Mouse (Mus musculus): ENCODE results near the gene Usp3. TPM values are rescaled to one million over a fixed set of nuclear protein-coding genes. Genes with fewer than 3 reads are reported as not detected.

Usp3 gene
- polyA plus RNA-seq, 1 experiment from 2014 or later = 13.4 TPM

DNA sequence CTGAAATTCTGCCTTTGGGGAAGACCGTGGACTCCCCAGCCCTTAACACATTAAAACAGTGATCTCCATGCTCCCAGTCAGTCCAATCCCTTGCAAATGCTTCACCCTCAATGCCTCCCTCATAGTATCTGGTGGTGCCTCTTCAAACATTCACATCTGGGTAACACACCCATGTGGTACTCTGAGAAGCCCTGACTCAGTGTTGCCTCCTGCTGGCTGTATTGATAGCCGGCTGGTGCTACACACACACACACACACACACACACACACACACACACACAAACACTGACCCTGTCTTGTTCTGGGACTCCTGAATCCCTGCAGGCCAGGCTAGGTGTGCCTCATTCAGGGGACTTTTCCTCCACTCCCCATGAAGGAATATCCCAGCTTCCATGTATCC, 24.9 kb upstream of the Usp3 start:
- Histone ChIP-seq H3K27ac (replicated peaks) (no peak overlapping the region), H3K27me3 (no peaks in the 10 kb centered on the region), H3K36me3 (replicated peaks) (no peaks in the 10 kb centered on the region), H3K4me2 (no peak overlapping the region), H3K4me1 (replicated peaks) (peaks cover 29% of the 10 kb centered on the region), H3K9ac (no peak overlapping the region), H3K9me3 (replicated peaks) (no peaks in the 10 kb centered on the region), H3K4me3 (replicated peaks) (no peak overlapping the region)
- ATAC-seq (ENCODE audit: insufficient read depth) = no peak
- WGBS (ENCODE audit: insufficient replicate concordance) = 83% methylated on average over 2 of the region's 2 CpGs

- no peaks in the 10 kb centered on the region for H3K9me3 ChIP-seq (replicated peaks)
- no peak for ATAC-seq (ENCODE audit: insufficient read depth)
- H3K9ac ChIP-seq = no peak overlapping the region
- H3K4me3 ChIP-seq (replicated peaks) = no peak overlapping the region
- no peaks in the 10 kb centered on the region for H3K36me3 ChIP-seq (replicated peaks)
- H3K27me3 ChIP-seq = no peaks in the 10 kb centered on the region
- peaks cover 29% of the 10 kb centered on the region for H3K4me1 ChIP-seq (replicated peaks)
- H3K4me2 ChIP-seq = no peak overlapping the region
- no peak overlapping the region for H3K27ac ChIP-seq (replicated peaks)
- 18% methylated on average over 4 of the region's 4 CpGs for WGBS (ENCODE audit: insufficient replicate concordance)
These were observed 23.9 kb upstream of the Usp3 start for GRCm38 (mm10) chr9:66616858-66617257.

DNA sequence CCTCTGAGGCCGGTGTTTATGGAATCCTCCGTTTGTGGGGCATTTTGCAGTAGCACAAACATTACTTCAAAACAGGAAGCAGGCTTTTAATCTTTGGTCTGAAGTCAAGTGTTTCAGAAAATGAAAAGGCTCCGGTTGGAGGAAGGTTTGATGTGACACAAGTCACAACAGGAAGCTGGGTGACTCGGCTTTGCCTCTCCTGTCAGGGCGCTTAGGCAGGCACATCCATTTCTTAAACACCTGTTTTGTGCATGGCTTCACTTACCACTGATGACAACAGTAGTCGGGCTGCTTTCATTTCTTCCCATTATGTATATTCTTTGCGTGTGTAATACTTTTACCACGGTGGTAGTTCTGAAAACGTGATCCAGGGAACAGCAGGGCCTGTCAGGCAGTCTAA, 22.2 kb upstream of the Usp3 start:
- ATAC-seq (ENCODE audit: insufficient read depth) = no peak
- no peaks in the 10 kb centered on the region for H3K27me3 ChIP-seq
- H3K27ac ChIP-seq (replicated peaks) = no peak overlapping the region
- no peak overlapping the region for H3K9ac ChIP-seq
- H3K4me2 ChIP-seq = no peak overlapping the region
- H3K9me3 ChIP-seq (replicated peaks) = no peaks in the 10 kb centered on the region
- WGBS (ENCODE audit: insufficient replicate concordance) = 35% methylated on average over 9 of the region's 9 CpGs
- H3K36me3 ChIP-seq (replicated peaks) = no peaks in the 10 kb centered on the region
- H3K4me1 ChIP-seq (replicated peaks) = peaks cover 17% of the 10 kb centered on the region
- no peak overlapping the region for H3K4me3 ChIP-seq (replicated peaks)

DNA sequence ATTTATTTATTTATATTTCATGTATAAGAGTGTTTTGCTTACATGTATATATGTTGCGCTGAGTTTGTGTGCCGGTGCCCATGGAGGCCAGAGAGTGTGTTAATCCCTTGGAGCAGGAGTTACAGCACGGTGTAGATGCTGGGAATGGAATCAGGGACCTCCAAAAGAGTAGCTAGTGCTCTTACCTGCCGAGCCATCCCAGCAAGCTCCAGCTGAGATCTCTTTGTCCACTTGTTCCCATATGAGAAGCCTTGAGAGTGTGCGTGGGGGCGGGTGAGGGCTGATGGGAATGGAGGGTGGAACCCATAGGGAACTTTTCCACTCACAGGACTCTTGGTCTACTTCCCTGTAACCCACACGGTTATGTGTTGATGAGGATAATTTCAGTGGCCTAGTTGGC, 21.6 kb upstream of the Usp3 start:
- Histone ChIP-seq H3K27ac (replicated peaks) (no peak overlapping the region), H3K4me1 (replicated peaks) (peaks cover 11% of the 10 kb centered on the region)

GRCm38 (mm10) chr9:66613667-66614066, 20.7 kb upstream of the Usp3 start:
- 69% methylated on average over 7 of the region's 7 CpGs for WGBS (ENCODE audit: insufficient replicate concordance)
- no peaks in the 10 kb centered on the region for H3K27me3 ChIP-seq
- H3K9ac ChIP-seq = no peak overlapping the region

More for the DNA sequence above, 21.6 kb upstream of the Usp3 start:
- Histone ChIP-seq H3K36me3 (replicated peaks) (no peaks in the 10 kb centered on the region), H3K9ac (no peak overlapping the region), H3K9me3 (replicated peaks) (no peaks in the 10 kb centered on the region), H3K4me2 (no peak overlapping the region), H3K4me3 (replicated peaks) (no peak overlapping the region), H3K27me3 (no peaks in the 10 kb centered on the region)
- no peak for ATAC-seq (ENCODE audit: insufficient read depth)
- 67% methylated on average over 7 of the region's 7 CpGs for WGBS (ENCODE audit: insufficient replicate concordance)

GRCm38 (mm10) chr9:66611478-66612093, 18.6 kb upstream of the Usp3 start:
- no peak overlapping the region for H3K27ac ChIP-seq (replicated peaks)
- WGBS (ENCODE audit: insufficient replicate concordance) = 17% methylated on average over 18 of the region's 18 CpGs
- H3K36me3 ChIP-seq (replicated peaks) = no peaks in the 10 kb centered on the region
- no peaks in the 10 kb centered on the region for H3K9me3 ChIP-seq (replicated peaks)
- peaks cover 9% of the 10 kb centered on the region for H3K4me1 ChIP-seq (replicated peaks)
- H3K4me2 ChIP-seq = peak overlapping the region; percentile 40
- no peak overlapping the region for H3K9ac ChIP-seq
- H3K4me3 ChIP-seq (replicated peaks) = no peak overlapping the region
- peak; percentile 44; the same call in 1 of the 2 replicates for ATAC-seq (ENCODE audit: insufficient read depth)
- H3K27me3 ChIP-seq = no peaks in the 10 kb centered on the region

More at GRCm38 (mm10) chr9:66613667-66614066, 20.7 kb upstream of the Usp3 start:
- Histone ChIP-seq H3K36me3 (replicated peaks) (no peaks in the 10 kb centered on the region), H3K4me3 (replicated peaks) (no peak overlapping the region), H3K4me2 (no peak overlapping the region), H3K9me3 (replicated peaks) (no peaks in the 10 kb centered on the region), H3K4me1 (replicated peaks) (peaks cover 7% of the 10 kb centered on the region), H3K27ac (replicated peaks) (no peak overlapping the region)
- ATAC-seq (ENCODE audit: insufficient read depth) = no peak

GRCm38 (mm10) chr9:66608817-66609345, 15.9 kb upstream of the Usp3 start:
- Histone ChIP-seq H3K9ac (no peak overlapping the region), H3K4me1 (replicated peaks) (peaks cover 29% of the 10 kb centered on the region), H3K36me3 (replicated peaks) (no peaks in the 10 kb centered on the region), H3K4me3 (replicated peaks) (no peak overlapping the region), H3K27me3 (0 out of 2 replicates have a peak, but pooled peaks cover 4% of the 10 kb centered on the region), H3K9me3 (replicated peaks) (no peaks in the 10 kb centered on the region), H3K4me2 (no peak overlapping the region), H3K27ac (replicated peaks) (no peak overlapping the region)
- ATAC-seq (ENCODE audit: insufficient read depth) = no peak
- 50% methylated on average over 5 of the region's 5 CpGs for WGBS (ENCODE audit: insufficient replicate concordance)

- Histone ChIP-seq H3K9ac (no peak overlapping the region), H3K27me3 (0 out of 2 replicates have a peak, but pooled peaks cover 4% of the 10 kb centered on the region), H3K4me2 (peak overlapping the region; percentile 15), H3K4me1 (replicated peaks) (peaks cover 29% of the 10 kb centered on the region), H3K9me3 (replicated peaks) (no peaks in the 10 kb centered on the region), H3K36me3 (replicated peaks) (no peaks in the 10 kb centered on the region), H3K4me3 (replicated peaks) (no peak overlapping the region), H3K27ac (replicated peaks) (no peak overlapping the region)
- ATAC-seq (ENCODE audit: insufficient read depth) = no peak
- 64% methylated on average over 12 of the region's 12 CpGs for WGBS (ENCODE audit: insufficient replicate concordance)
These were observed 13.9 kb upstream of the Usp3 start for GRCm38 (mm10) chr9:66606851-66607250.

DNA sequence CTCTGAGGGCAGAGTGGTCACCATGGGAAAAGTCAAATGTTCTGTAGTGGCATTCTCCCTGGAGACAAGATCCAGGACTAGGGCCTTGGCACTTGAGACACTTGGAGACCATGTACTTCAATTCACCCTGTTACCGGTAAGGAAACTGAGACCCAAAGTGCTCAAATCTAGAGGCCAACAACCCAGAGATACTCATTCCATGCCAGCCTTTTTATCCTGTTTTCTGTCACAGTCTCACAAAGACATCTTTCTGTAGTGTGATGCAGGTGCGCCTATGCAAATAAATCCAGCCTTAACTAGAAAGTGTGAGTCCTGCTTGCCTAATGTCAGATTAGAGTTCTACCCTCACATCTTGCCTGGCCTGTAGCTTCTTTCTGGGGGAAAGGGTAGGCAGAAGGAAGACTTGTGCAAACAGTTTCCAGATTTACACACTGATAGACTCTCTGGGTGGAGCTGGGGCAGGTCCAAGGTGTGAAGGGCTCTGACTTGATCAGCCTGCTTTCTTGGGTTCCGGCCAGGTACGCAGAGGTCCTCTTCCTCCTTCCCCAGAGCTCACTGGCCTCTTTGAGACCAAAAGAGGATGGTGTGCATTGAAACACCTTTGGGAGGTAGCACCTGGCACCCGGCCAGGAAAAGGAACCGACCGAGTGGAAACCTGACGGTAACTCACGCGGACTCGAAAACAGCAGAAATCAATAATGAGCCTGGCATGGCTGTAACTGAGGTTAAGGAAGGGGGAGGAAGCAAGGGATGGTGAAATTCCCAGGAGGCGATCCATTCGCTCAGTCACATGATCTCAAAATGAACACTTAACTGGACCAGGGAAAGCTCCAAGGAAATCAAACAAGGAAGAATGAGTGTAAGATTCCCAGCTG, 13.2 kb upstream of the Usp3 start:
- 0 out of 2 replicates have a peak, but pooled peaks cover 4% of the 10 kb centered on the region for H3K27me3 ChIP-seq
- peaks cover 26% of the 10 kb centered on the region for H3K4me1 ChIP-seq (replicated peaks)
- H3K9me3 ChIP-seq (replicated peaks) = no peaks in the 10 kb centered on the region
- no peak for ATAC-seq (ENCODE audit: insufficient read depth)
- 67% methylated on average over 13 of the region's 13 CpGs for WGBS (ENCODE audit: insufficient replicate concordance)
- H3K9ac ChIP-seq = no peak overlapping the region
- no peak overlapping the region for H3K27ac ChIP-seq (replicated peaks)
- H3K36me3 ChIP-seq (replicated peaks) = no peaks in the 10 kb centered on the region
- no peak overlapping the region for H3K4me3 ChIP-seq (replicated peaks)
- peak overlapping the region; percentile 15 for H3K4me2 ChIP-seq

DNA sequence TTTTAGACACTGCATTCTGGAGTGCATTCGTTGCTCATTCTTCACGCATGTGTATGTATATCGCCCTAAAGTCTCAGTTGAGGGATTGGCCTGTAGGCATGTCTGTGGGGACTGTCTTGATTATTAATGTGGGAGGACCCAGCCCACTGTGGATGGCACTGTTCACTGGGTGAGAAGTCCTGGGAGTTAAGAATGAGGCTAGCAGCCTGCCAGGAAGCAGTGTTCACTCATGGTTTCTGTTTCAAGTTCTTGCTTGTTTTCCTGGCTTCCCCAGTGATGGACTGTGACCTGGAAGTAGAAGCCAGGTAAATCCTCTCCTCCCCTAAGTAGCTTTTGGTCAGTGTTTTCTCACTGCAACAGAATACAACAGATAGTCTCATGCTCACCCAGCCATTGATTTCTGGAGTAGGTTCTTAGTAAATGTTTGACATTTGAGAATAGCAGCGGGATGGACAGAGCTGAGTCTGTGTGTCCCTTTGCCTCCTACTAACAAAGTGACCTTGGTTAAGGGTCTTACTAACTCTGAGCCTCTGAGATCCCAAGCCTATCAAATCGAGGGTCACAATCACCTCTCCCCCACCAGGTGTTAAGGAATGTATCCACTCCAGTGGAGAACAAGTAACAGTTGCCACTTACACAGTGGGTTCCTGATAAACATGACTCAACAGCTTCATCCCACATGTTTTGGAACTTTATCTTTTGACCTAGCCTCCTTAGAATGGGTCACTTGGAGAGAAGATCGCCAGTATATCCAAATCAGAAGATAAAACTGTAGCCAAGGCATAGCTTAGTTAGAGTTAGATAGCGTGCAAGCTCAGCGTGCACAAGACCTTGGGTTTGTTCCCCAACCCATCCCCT, 11.6 kb upstream of the Usp3 start:
- H3K9me3 ChIP-seq (replicated peaks) = no peaks in the 10 kb centered on the region
- no peaks in the 10 kb centered on the region for H3K36me3 ChIP-seq (replicated peaks)
- peaks cover 39% of the 10 kb centered on the region for H3K4me1 ChIP-seq (replicated peaks)
- WGBS (ENCODE audit: insufficient replicate concordance) = 46% methylated on average over 8 of the region's 8 CpGs
- ATAC-seq (ENCODE audit: insufficient read depth) = 0 out of 2 replicates have a peak, but pooled peaks have one; percentile 10
- H3K27me3 ChIP-seq = 0 out of 2 replicates have a peak, but pooled peaks cover 4% of the 10 kb centered on the region
- no peak overlapping the region for H3K4me3 ChIP-seq (replicated peaks)
- no peak overlapping the region for H3K9ac ChIP-seq
- H3K4me2 ChIP-seq = no peak overlapping the region
- H3K27ac ChIP-seq (replicated peaks) = peak overlapping the region; percentile 53
